Mouse (Mus musculus): ENCODE results near the gene Zfp385c. TPM values are rescaled to one million over a fixed set of nuclear protein-coding genes. Genes with fewer than 3 reads are reported as not detected.

Gene Zfp385c
- total RNA-seq, 4 experiments from 2014 or later = 0.29 to 3.4 (median 0.66) TPM

DNA sequence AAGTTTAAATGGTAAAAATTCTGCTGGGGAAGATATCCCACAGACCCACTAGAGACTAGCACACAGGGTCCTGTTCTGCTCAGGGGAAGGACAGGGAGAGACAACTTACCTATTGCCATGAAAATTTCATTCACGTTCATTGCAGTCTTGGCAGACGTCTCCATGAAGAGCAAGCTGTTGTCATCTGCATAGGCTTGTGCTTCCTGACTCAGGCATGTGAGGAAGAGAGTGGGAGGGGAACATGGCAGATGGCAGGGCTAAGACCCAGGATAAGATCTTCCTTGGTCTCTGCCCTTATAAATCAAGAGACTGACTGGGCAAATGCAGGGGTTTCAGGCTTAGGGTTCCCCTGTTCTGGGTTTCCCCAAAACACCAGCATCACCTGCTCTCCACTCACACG, 24.4 kb upstream of the Zfp385c start:
- DNase-seq = no peak

- no peak for DNase-seq
These were observed 22.7 kb upstream of the Zfp385c start for GRCm38 (mm10) chr11:100714948-100715347.

GRCm38 (mm10) chr11:100714534-100714915, 22.3 kb upstream of the Zfp385c start:
- DNase-seq = peak; percentile 67

DNA sequence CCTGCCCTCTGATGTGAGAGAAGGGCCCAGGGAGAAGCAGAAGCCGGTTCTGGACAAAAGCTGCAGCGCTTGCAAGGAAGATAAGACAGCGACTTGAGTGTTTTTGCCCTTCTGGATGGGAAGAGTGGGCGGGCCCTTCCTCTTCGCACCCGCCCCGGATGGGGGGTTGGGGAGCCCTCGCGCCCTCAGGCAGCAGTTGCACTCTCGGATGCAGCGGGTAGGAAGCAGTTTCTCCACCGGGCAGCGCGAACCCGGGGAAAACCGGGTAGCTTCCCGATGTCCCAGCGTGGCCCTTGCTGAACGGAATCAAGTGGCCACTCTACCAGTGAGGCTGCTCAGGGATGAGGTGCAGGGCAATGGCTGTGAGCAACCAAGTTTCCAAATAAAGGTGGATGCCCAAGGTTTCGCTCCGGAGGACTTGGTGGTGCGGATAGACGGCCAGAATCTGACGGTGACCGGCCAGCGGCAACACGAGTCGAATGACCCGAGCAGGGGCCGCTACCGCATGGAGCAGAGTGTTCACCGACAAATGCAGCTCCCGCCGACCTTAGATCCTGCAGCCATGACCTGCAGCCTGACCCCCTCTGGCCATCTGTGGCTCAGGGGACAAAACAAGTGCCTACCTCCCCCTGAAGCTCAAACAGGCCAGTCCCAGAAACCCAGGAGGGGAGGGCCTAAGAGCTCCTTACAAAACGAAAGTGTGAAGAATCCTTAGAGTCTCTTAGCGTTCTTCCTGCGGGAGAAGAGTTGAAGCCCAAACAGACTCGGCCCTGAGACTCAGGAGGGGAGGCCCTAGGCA, 21.7 kb upstream of the Zfp385c start, which contains the start of gene Hspb9:
TSS of gene Hspb9 (plus strand) at position 116 of the 799 bp plus-strand sequence.
- peak; percentile 64 for DNase-seq

GRCm38 (mm10) chr11:100713174-100713573, 20.9 kb upstream of the Zfp385c start:
- DNase-seq = no peak

DNA sequence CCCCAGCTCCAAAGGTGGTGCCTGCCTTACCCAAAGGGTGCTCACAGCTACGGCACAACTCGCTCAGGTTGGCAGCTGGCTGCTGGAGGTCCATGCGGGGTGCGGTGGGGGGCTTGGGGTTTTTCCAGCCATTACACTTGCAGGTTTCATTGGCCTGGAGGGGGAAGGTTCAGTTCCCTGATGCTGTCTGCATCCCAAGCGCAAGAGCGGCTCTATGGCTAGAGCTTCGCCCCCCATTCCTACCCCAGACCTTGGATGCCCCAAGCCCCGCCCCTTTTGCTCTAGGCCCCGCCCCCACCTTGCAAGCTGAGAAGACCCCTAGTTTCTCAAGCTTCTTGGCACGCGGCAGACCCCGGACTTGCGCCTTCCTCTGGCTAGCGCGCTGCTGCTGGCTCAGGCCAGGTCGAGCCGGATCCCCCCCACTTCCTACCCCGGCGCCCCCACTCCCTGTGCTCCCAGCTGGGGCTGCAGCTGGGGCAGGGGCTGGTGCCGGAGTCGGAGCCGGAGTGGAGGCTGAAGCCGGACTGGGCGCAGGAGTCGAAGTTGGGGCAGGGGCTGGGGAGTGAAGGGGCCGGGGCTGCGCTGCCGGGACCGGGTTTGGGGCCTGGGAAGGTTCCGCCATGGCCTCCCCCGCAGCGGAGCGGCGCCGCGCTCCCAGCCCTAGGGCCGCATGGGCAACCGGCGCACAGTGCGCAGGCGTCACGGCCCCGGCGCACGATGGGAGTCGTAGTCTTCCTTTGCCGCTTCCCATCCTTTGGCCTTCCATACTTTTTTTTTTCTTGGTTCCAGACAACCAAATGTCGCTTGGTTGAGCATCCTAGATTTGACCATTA, 19.7 kb upstream of the Zfp385c start, which contains the start of gene Kat2a:
TSS of gene Kat2a (minus strand) at position 683 of the 833 bp plus-strand sequence.
- peak; percentile 71 for DNase-seq

DNA sequence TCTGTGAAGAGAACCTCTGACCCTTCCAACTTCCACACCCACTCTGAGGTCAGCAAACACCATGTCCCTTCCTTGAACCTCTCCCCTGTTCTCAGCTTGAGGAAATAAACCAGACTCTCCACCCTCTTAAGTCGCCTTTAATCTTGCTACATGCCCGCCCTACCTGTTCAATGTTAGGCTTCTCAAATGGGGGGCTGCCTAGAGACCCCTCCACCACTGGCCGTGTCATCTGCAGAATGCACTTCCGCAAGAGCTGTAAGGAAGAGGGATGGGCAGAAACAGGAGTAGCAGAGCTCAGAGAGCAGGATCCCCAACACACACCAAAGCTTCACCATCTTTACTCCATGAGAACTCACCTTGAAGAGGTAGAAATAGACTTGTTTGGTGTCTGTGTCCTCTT, 18.7 kb upstream of the Zfp385c start:
- DNase-seq = no peak

GRCm38 (mm10) chr11:100710528-100710927, 18.3 kb upstream of the Zfp385c start:
- no peak for DNase-seq

- DNase-seq = no peak
These were observed 17.1 kb upstream of the Zfp385c start for GRCm38 (mm10) chr11:100709201-100709810.

DNA sequence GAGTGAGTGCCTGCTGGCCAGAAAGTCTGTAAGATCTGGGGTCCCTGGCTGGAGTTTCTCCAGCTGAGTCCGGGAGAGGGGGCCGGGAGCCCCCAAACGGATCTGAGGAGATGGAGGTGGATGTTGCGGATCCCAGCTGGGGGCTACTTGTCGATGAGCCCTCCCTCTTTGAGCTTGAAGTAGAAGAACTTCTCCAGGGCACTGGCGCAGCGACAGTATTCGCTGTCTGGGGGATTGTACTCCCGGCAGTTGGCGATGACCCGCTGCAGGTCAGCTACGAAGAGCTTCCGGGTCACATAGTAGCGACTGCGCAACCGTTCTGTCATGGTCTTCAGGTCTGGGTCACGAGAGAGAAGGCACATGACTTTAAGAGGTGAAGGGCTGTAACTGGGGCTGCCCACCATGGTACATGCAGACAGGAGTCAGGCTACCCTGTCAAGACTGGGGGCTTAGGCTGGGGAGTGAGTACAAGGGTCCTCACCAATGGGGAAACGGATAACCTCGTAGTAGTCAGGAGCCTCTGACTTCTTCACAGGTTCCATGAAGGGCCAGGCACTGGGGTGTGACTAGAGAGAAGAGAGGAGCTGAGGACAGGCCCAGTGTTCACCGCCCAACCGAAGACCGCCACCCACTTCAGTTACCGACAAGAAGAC, 13.0 kb upstream of the Zfp385c start:
- no peak for DNase-seq

DNA sequence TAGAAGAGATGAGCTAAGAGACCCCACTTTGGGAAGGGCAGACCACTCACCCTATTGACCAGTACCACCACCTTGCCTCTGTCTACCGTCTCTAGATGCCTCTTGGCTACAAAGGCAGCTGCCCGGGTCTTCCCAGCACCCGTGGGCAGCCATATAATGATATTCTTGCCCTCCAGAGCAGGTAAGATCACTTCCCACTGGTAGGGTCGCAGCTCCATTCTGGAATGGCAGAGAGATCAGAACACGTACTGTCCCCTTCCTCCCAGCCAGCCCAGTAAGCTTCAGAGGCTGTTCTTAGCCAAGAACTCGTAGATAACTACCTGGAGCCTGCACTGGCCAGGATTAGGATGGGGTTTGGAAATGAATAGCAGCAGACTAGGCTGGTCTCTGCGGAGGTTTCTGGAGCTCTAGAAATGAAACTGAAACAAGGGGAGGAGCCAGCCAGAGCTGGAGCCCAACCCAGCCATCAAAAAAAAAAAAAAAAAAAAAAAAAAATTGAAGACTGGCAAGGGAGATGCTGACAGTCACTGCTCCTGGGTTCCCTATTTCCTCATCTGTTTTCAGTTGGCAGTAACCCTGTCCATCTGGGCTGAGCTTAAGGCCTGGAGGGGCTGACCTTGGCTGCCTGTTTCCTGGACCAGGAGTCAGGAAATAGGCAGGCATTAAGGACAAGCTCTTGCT, 11.7 kb upstream of the Zfp385c start, which contains the start of gene Dhx58:
TSS of gene Dhx58 (minus strand) at position 421 of the 681 bp plus-strand sequence.
- no peak for DNase-seq

- DNase-seq = no peak
These were observed 11.1 kb upstream of the Zfp385c start for GRCm38 (mm10) chr11:100703366-100703765.

- no peak for DNase-seq
These were observed 10.7 kb upstream of the Zfp385c start for GRCm38 (mm10) chr11:100702906-100703305.

DNA sequence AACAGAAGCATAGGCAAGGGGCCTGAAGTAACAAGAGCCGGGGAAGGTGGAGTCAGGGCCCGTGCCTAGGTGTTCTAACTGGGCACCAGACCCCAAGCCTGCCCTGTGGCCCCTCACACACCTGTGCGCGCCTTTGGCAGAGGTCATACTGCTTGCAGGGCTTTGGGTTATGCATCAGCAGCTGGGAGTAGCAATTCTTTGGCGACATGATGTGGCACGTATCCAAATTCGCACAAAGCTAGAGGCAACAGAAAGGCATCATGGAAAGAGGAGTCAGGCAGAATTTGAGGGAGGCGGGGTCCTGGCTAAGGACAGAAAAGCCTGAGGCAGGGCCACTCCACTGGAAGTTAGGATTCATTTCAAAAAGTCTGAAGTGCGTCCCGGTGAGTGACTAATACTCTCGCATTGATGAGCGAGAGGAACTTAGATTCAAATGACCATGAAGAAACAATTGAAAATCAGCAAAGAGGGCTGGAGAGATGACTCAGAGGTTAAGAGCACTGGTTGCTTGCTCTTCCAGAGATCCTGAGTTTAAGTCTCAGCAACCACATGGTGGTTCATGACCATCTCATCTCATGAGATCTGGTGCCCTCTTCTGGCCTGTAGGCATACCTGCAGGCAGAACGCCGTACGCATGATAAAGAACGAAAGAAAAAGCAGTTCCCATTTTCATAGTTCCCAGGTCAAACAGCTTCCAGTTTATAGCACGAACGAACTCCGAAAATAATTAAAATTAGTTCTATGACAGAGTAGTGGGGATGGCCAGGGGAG, 10.0 kb upstream of the Zfp385c start:
- no peak for DNase-seq

DNA sequence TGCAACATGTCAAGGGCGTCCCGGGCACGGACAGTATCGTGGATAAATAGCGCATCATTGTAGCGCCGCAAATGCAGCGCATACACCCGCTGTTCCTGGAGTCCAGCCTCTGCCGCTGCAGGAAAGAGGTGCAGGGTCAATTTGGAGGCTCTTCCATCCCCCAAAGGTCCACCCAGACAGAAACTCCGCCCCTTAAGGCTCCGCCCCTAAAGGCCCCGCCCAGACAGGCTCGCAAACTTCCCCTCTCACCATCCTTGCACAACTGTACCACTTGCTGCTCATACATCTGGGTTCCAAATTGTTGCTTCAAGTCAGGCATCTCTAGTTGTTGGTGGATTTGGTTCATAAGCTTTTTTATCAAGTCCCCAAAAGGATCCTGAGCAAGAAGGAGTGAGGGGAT, 9.0 kb upstream of the Zfp385c start:
- DNase-seq = peak; percentile 84

DNA sequence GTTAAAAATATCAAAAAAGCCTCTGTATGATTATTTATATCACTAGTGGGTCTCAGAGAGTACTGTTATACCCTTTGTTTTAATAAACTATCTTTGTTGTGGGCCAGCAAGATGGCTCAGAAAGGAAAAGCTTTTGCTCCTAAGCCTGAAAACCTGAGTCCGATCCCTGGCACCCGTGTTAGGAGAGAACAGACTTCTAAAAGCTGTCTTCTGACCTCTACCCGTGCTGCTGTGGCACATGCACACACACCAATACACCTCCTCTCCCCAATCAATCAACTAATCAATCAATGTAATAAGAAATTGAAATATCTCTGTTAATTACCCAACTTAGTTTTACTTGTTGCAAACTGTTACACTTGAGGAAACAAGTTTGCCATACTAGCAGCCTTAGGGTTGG, 8.5 kb upstream of the Zfp385c start:
- DNase-seq = no peak

DNA sequence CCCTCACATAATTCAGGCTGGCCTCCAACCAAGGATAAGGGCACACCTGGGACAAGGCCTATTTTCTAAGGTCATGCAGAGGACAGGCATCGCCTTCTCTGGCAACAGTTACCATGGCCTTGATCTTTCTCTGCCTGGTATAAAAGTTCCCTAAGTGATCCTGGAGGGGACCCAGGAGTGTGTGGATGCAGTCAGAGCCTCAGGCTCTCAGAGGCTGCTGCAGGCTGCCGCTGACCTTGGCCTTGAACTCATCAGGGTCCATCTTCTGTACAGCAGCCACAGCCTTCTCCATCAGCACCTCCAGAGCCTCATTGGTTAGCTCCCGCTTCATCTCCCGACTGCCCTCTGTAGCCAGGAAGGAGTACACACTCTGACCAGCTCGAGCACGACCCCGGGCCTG, 5.7 kb upstream of the Zfp385c start:
- DNase-seq = peak; percentile 67

DNA sequence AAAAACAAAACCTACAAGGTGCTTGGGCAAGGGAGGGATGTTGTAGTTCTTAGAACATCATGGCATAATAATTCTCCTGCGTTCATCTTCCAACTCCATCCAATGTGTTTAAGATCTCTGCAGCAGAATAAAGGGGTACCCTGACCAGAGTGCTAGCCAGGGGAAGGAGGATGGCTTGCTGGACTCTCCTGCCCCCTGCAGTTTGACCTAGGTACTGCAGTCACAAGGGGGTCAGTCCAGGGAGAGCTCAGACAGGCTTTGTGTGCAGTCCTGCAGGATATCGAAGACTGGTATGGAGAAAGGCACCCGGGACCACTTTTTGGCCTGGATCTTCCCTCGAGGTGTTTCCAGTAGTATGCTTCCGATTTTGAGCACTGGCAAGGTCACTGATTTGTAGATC, 2.7 kb upstream of the Zfp385c start:
- DNase-seq = no peak

DNA sequence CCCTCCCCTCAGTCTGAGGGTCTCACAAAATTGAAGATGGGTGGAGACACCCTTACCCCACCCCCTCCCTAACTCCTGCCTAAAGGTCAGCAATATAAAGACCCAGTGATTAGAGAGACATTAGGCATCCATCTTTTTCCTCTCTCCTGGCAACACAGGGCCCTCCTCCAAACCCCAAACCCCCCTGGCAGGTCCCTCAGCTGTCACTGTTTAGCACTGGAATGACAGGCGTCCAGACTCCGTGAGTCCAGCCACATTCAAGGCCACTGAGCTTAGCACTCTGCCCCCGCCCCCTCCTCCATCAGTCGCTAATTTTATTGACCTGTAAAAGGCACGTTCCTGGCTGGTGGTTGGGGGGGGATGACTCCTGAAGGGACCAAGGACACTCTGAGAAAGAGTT, 899 bp upstream of the Zfp385c start:
- no peak for DNase-seq

DNA sequence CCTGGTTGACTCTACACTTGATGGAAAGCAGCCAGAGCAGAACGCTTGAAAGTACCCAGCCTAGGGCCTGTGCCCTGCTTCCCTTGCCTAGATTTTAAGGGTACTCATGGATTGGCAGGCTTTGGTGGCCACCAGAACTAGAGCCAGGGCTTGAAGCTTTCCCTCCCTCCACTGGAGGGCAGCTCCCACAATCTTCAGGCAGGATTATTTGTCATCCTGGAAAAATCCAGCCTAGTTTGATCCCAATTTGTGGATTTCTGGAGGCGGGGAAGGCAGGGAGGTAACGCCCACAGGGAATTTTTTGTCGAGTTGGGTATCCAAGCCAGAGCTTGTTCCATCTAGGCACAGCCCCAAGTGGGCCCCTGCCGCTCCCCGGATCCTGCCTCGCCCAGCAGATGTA, 1.9 kb downstream of the Zfp385c start:
- DNase-seq = no peak

DNA sequence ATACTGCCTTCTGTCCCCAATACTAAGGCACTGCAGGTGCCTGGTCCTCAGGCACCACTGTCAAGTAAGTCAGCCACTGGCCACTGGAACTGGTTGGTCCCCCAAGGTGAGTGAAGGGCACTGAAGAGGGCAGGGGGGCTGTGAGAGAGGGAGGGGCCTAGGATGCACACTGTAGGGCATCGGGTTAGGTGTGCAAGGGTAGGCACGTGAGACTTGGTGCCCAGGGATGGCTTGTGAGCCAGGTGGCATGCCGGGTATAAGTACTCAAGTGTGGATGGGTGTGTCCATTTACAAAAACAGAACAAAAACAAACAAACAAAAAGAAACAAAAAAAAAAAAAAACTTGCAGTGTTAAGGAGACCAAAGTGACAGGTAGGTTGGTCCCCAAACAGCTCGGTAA, 3.8 kb downstream of the Zfp385c start:
- no peak for DNase-seq
